Mouse (Mus musculus): ENCODE measurements around the gene Ift88. TPM values are rescaled to one million over a fixed set of nuclear protein-coding genes. Genes with fewer than 3 reads are reported as not detected.
A peak's percentile ranks its signal among the peaks of the same experiment; 100 is the strongest.

The Ift88 gene
- polyA plus RNA-seq, 1 experiment from 2014 or later: 11.0 TPM

DNA sequence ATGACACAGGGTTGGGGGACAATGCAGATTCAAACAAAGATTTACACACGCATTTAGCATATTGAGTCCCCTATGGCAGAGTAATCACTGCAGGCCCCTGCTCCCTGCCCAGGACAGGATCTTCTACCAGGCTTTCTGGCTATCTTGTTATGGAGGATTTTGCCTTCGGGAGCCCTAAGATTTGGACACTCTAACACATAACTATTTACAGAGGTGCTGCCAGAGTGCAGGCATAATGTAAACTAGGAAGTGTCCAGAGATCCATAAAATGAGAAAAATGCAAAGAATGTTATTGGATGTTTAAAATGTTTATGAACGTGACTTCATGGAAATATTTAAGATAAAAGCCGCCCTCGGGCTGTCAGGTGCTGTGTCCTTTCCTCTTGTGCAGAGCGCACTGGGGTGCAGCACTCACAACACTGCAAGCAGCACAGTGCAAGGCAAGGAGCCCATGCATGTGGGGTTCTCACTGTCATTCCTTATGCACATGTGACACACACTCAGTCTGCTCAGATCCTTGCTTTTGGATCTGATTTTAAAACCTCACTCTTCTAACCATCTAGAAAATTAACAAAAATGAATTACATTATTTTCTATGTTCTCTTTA is 91.4 kb downstream of the Ift88 start:
- Histone ChIP-seq H3K27ac (ENCODE audit: low read length) (no peak overlapping the region), H3K9me3 (ENCODE audit: low read length) (no peaks in the 10 kb centered on the region), H3K4me3 (ENCODE audit: low read depth, low read length) (no peak overlapping the region), H3K4me1 (ENCODE audit: insufficient read depth, low read depth, low read length) (no peaks in the 10 kb centered on the region), H3K27me3 (replicated peaks; ENCODE audit: insufficient read depth, low read length) (no peaks in the 10 kb centered on the region), H3K36me3 (ENCODE audit: insufficient read depth, low read length) (no peaks in the 10 kb centered on the region), H3K4me2 (replicated peaks; ENCODE audit: low read depth, low read length) (no peak overlapping the region), H3K9ac (replicated peaks; ENCODE audit: low read depth) (no peak overlapping the region)
- TF ChIP-seq EP300 (IDR thresholded peaks at IDR 0.05) (no peak), CTCF (IDR thresholded peaks at IDR 0.05) (no peak)
- 27% methylated on average over 6 of the region's 6 CpGs for WGBS
- ATAC-seq (no peak), DNase-seq (ENCODE audit: low spot score) (no peak)

- no peaks in the 10 kb centered on the region for H3K9me3 ChIP-seq (ENCODE audit: low read length)
- H3K9ac ChIP-seq (replicated peaks; ENCODE audit: low read depth): no peak overlapping the region
- TF ChIP-seq EP300 (IDR thresholded peaks at IDR 0.05) (no peak), CTCF (IDR thresholded peaks at IDR 0.05) (no peak)
- no peak overlapping the region for H3K27ac ChIP-seq (ENCODE audit: low read length)
- no peak for ATAC-seq
- H3K27me3 ChIP-seq (replicated peaks; ENCODE audit: insufficient read depth, low read length): no peaks in the 10 kb centered on the region
- no peak for DNase-seq (ENCODE audit: low spot score)
- no peak overlapping the region for H3K4me2 ChIP-seq (replicated peaks; ENCODE audit: low read depth, low read length)
- H3K4me3 ChIP-seq (ENCODE audit: low read depth, low read length): no peak overlapping the region
- 84% methylated on average over 7 of the region's 7 CpGs for WGBS
- no peaks in the 10 kb centered on the region for H3K36me3 ChIP-seq (ENCODE audit: insufficient read depth, low read length)
- H3K4me1 ChIP-seq (ENCODE audit: insufficient read depth, low read depth, low read length): no peaks in the 10 kb centered on the region
Observed at GRCm38 (mm10) chr14:57517001-57517400, 93.1 kb downstream of the Ift88 start.

GRCm38 (mm10) chr14:57523762-57524161 is 99.9 kb downstream of the Ift88 start:
- H3K4me3 ChIP-seq (ENCODE audit: low read depth, low read length): no peak overlapping the region
- no peaks in the 10 kb centered on the region for H3K27me3 ChIP-seq (replicated peaks; ENCODE audit: insufficient read depth, low read length)
- H3K4me1 ChIP-seq (ENCODE audit: insufficient read depth, low read depth, low read length): no peaks in the 10 kb centered on the region
- H3K36me3 ChIP-seq (ENCODE audit: insufficient read depth, low read length): no peaks in the 10 kb centered on the region
- no peak overlapping the region for H3K9ac ChIP-seq (replicated peaks; ENCODE audit: low read depth)
- H3K9me3 ChIP-seq (ENCODE audit: low read length): no peaks in the 10 kb centered on the region
- H3K4me2 ChIP-seq (replicated peaks; ENCODE audit: low read depth, low read length): no peak overlapping the region
- H3K27ac ChIP-seq (ENCODE audit: low read length): no peak overlapping the region
- TF ChIP-seq EP300 (IDR thresholded peaks at IDR 0.05) (no peak), CTCF (IDR thresholded peaks at IDR 0.05) (no peak)
- DNase-seq (ENCODE audit: low spot score) (no peak), ATAC-seq (no peak)
- WGBS: 90% methylated on average over 9 of the region's 9 CpGs

DNA sequence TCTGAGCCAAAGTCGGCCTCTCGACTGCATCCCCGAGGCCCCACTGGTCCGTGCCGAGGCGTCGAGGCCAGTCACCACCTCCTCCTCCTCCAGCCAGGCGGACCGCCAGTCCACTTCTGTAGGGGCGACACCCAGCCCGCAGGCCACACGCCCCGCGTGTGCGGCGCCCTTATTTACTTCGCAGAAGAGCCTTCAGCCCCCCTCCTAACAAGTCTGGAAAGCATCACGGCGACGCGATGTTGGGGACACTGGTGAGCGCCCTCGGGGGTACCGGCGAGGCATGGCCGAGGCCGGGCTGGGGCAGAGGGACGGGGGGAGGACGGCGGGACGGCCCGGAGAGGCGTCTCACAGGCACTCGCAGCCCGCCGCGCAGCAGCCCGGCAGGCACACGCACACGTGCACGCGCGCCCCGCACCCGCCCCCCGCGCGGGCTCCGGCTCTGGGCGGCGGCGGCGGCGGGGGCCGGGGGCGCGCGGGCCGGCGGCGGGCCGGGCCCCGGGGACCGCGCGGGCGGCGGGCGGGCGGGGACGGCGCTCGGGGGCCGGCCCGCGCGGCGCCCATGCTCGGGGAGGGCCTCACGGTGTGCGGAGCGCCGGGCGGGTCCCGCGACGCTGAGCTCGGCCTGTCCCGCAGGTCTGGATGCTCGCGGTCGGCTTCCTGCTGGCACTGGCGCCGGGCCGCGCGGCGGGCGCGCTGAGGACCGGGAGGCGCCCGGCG is 101.0 kb downstream of the Ift88 start, which contains the start of gene Il17d:
TSS of gene Il17d (plus strand) at position 107 of the 717 bp plus-strand sequence.
- TF ChIP-seq EP300 (IDR thresholded peaks at IDR 0.05) (no peak), CTCF (IDR thresholded peaks at IDR 0.05) (no peak)
- Histone ChIP-seq H3K9me3 (ENCODE audit: low read length) (no peaks in the 10 kb centered on the region), H3K27ac (ENCODE audit: low read length) (peak within 1 kb of the TSS; percentile 81), H3K27me3 (replicated peaks; ENCODE audit: insufficient read depth, low read length) (no peaks in the 10 kb centered on the region), H3K4me2 (replicated peaks; ENCODE audit: low read depth, low read length) (peak within 1 kb of the TSS; percentile 94), H3K36me3 (ENCODE audit: insufficient read depth, low read length) (no peaks in the 10 kb centered on the region), H3K9ac (replicated peaks; ENCODE audit: low read depth) (peak within 1 kb of the TSS; percentile 55), H3K4me1 (ENCODE audit: insufficient read depth, low read depth, low read length) (no peaks in the 10 kb centered on the region; the same call in 1 of the 2 replicates), H3K4me3 (ENCODE audit: low read depth, low read length) (peak within 1 kb of the TSS; percentile 74)
- peak; percentile 69 for DNase-seq (ENCODE audit: low spot score)
- under 1% methylated on average over 28 of the region's 104 CpGs for WGBS
- ATAC-seq: peak; percentile 49

DNA sequence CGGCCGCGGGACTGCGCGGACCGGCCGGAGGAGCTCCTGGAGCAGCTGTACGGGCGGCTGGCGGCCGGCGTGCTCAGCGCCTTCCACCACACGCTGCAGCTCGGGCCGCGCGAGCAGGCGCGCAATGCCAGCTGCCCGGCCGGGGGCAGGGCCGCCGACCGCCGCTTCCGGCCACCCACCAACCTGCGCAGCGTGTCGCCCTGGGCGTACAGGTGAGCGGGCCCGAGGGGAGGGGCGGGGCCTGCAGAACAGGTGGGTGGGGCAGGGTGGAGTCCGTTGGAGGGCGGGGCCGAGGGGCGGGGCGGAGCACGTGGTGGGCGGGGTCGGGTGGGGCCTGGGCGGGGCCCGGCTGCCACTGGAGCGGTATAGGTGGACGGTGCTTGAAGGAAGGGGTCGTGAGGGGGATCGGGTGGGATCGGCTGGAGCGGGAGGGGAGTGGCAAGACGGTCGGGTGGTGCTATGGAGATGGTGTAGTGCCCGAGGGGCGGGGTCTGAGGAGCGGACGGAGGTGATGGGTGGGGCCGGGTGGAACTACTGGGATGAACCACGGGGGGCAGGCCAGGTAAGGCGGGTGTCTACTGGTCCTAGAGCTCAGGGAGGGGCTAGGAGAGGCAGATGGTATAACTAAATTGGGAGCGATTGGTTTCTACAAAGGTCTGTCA is 101.7 kb downstream of the Ift88 start:
- peak; percentile 26; the same call in 1 of the 2 replicates for TF ChIP-seq CTCF (IDR thresholded peaks at IDR 0.05)
- no peak for TF ChIP-seq EP300 (IDR thresholded peaks at IDR 0.05)
- peak overlapping the region; percentile 55 for H3K9ac ChIP-seq (replicated peaks; ENCODE audit: low read depth)
- no peaks in the 10 kb centered on the region for H3K9me3 ChIP-seq (ENCODE audit: low read length)
- WGBS: 3% methylated on average over 51 of the region's 60 CpGs
- DNase-seq (ENCODE audit: low spot score) (peak; percentile 87), ATAC-seq (peak; percentile 92)
- H3K4me2 ChIP-seq (replicated peaks; ENCODE audit: low read depth, low read length): peak overlapping the region; percentile 94
- no peaks in the 10 kb centered on the region; the same call in 1 of the 2 replicates for H3K4me1 ChIP-seq (ENCODE audit: insufficient read depth, low read depth, low read length)
- peak overlapping the region; percentile 81 for H3K27ac ChIP-seq (ENCODE audit: low read length)
- H3K27me3 ChIP-seq (replicated peaks; ENCODE audit: insufficient read depth, low read length): no peaks in the 10 kb centered on the region
- H3K4me3 ChIP-seq (ENCODE audit: low read depth, low read length): peak overlapping the region; percentile 74
- no peaks in the 10 kb centered on the region for H3K36me3 ChIP-seq (ENCODE audit: insufficient read depth, low read length)

GRCm38 (mm10) chr14:57526050-57526623 is 102.3 kb downstream of the Ift88 start:
- Histone ChIP-seq H3K4me2 (replicated peaks; ENCODE audit: low read depth, low read length) (peak overlapping the region; percentile 94), H3K9me3 (ENCODE audit: low read length) (no peaks in the 10 kb centered on the region), H3K4me1 (ENCODE audit: insufficient read depth, low read depth, low read length) (no peaks in the 10 kb centered on the region; the same call in 1 of the 2 replicates), H3K4me3 (ENCODE audit: low read depth, low read length) (peak overlapping the region; percentile 74), H3K9ac (replicated peaks; ENCODE audit: low read depth) (no peak overlapping the region), H3K36me3 (ENCODE audit: insufficient read depth, low read length) (no peaks in the 10 kb centered on the region), H3K27me3 (replicated peaks; ENCODE audit: insufficient read depth, low read length) (no peaks in the 10 kb centered on the region), H3K27ac (ENCODE audit: low read length) (no peak overlapping the region)
- 48% methylated on average over 10 of the region's 10 CpGs for WGBS
- ATAC-seq: peak; percentile 36
- DNase-seq (ENCODE audit: low spot score): no peak
- no peak for TF ChIP-seq EP300 (IDR thresholded peaks at IDR 0.05)
- TF ChIP-seq CTCF (IDR thresholded peaks at IDR 0.05): no peak

All from lung, postnatal 0 days (tissue).